Mouse (Mus musculus) layer of hippocampus, postnatal 25 days (tissue): ENCODE measurements around the gene Chpf2. TPM values are rescaled to one million over a fixed set of nuclear protein-coding genes. Genes with fewer than 3 reads are reported as not detected.

Experiments
- DNase-seq, 2 experiments: peaks; one replicate each; pipeline ENCODE4 v3.0.0; 2022; ENCODE audit warnings: mixed read lengths in 2 of 2, low spot score in 1 of 2; ENCODE audit errors: extremely low spot score in 1 of 2
- microRNA-seq, 2 experiments: library from miRNA; unstranded; fragments of <30 nt; microRNA quantifications; one replicate each; pipeline ENCODE4 v1.2.0; 2021
- total RNA-seq, 2 experiments: library from RNA; stranded (reverse); gene quantifications; 2 replicates each; pipeline ENCODE4 v1.2.3; 2021

The Chpf2 gene
- total RNA-seq, 2 experiments from 2014 or later = 55.5 to 79.0 TPM

DNA sequence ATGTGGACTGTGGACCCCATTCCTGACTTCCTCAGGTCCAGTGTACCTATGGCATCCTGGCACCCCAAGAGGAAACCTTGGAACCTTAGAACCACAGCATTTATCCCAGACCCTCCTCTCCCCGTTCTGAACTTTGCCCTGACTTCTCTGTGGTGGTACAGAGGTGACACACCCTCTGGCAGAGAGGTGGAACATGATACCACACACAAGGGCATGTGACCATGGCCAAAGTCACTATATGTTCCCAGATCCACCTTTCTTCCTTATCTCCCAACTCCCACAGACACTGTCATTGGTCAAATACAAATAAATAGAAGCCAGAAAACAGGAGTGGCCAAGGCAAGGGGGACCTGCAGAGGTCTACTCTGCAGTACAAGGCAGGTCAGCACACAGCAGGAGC lies 48.6 kb downstream of the Chpf2 start:
- no peak for DNase-seq

DNA sequence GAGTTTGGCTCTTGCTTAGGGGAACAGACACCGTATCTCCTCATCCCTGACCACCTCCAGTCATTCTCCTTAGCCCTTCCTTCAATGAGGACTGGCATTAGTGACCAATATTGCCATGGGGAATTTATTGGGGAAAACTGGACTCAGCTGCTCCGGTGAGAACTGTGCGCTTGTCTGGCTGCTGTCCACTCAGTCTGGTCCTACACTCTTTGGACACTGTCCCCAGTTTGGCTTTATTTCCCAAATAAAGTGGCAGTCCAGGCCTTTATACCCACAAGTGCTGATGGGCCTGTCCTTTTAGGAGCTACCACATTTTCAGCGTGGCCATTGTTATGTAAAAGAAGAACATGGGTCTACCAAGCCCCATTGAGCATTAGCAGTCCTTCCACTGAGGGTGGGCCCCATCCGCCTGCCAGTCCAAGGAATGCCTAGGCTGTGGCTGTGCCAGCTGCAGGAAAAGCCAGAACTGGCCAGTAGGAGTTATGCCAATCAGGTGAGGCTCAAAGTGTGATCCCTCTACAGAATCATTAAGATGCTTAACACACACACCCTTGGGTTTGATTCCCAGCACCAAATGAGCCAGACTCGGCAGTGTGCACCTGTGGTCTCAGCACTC lies 49.1 kb downstream of the Chpf2 start:
- no peak for DNase-seq

DNA sequence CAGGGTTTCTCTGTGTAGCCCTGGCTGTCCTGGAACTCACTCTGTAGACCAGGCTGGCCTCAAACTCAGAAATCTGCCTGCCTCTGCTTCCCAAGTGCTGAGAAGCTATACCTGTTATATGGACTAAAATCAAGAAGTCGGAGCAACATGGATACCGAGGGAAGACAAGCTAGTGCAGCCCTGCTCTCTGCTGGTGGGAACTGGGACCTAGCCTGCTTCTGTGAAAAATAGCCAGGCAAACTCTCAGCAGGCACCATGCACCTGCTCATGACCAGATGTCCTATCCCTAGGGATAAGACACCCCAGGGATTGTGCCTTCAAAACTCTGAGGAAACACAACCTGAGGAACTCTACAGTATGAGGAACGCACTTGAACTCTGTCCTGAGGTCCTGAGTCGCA lies 50.4 kb downstream of the Chpf2 start:
- DNase-seq = no peak

DNA sequence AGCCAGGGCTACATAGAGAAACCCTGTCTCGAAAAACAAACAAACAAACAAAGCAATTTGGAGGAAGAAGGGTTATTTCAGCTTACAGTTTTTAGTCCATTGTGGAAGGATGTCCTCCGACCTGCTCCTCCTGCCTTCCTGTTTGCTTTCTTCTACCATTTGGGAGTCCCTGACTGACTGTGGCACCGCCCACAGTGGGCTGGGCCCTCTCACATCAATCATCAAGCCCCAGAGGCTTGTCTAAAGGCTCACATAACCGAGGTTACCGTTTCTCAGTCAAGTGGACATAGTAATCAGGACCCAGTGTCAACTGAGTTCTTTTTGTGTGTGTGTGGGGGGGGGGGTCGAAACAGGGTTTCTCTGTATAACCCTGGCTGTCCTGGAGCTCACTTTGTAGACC lies 51.6 kb downstream of the Chpf2 start:
- no peak for DNase-seq

DNA sequence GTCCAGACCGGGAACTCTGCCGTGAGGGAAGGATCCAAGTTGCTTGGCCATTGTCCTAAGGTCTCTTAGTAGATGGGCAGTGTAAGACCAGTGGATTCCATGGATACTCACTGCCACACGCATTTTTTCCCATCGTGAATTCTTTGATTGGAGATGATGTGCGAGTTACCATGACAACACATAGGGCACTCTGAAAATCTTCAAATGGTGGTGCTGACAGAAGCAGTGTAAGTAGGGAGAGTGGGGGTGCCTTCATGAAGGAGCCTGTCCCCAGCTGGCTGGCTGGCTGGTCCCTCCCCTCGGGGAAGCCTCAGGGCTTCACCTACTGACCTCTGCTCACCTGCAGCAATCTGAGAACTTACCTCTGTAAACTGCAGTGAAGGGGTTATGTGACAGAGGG lies 52.5 kb downstream of the Chpf2 start:
- no peak for DNase-seq

Small RNA genes within 50 kb of the gene (microRNA-seq; reads per million reads assigned to microRNA genes)
- gene Mir671 = 2,550 to 3,490 reads per million in 2 experiments

Other genes starting within 250 kb of the Chpf2 start
- 10 to 100 TPM; 20.1 to 21.9 TPM for gene Kcnh2, start 235.1 kb upstream of the Chpf2 start, total RNA-seq
- 1 to 10 TPM; 6.7 to 8.4 TPM for gene Nos3, start 221.9 kb upstream of the Chpf2 start, total RNA-seq
- gene Atg9b, start 194.6 kb upstream of the Chpf2 start, total RNA-seq = 1 to 10 TPM; 2.6 to 3.3 TPM
- gene Abcb8, start 193.1 kb upstream of the Chpf2 start, total RNA-seq = 10 to 100 TPM; 52.3 to 54.1 TPM
- under 1 TPM in 1 of 2 experiments, not detected in 1; 0.30 TPM for gene Asic3, start 173.3 kb upstream of the Chpf2 start, total RNA-seq
- 100 to 1,000 TPM; 126 to 130 TPM for gene Cdk5, start 163.2 kb upstream of the Chpf2 start, total RNA-seq
- gene Slc4a2, start 162.9 kb upstream of the Chpf2 start, total RNA-seq = 10 to 100 TPM; 31.7 to 34.4 TPM
- 100 to 1,000 TPM; 119 to 121 TPM for gene Fastk, start 141.5 kb upstream of the Chpf2 start, total RNA-seq
- gene Tmub1, start 138.9 kb upstream of the Chpf2 start, total RNA-seq = 10 to 100 TPM; 21.2 to 27.2 TPM
- gene Agap3, start 134.6 kb upstream of the Chpf2 start, total RNA-seq = 100 to 1,000 TPM; 611 to 653 TPM
- gene Gbx1, start 59.5 kb upstream of the Chpf2 start, total RNA-seq = under 1 TPM; 0.10 to 0.16 TPM
- under 1 TPM; 0.27 to 0.52 TPM for gene Asb10, start 45.8 kb upstream of the Chpf2 start, total RNA-seq
- not detected for gene 4931409K22Rik, start 29.9 kb upstream of the Chpf2 start, total RNA-seq
- gene Abcf2, start 9.3 kb upstream of the Chpf2 start, total RNA-seq = 10 to 100 TPM; 72.6 to 80.0 TPM
- gene Smarcd3, start 37.7 kb downstream of the Chpf2 start, total RNA-seq = 10 to 100 TPM; 91.4 to 93.2 TPM
- gene Nub1, start 98.8 kb downstream of the Chpf2 start, total RNA-seq = 10 to 100 TPM; 65.8 to 70.7 TPM
- gene Wdr86, start 144.0 kb downstream of the Chpf2 start, total RNA-seq = 1 to 10 TPM in 1 of 2 experiments, under 1 TPM in 1; 0.79 to 1.3 TPM
- 1 to 10 TPM in 1 of 2 experiments, not detected in 1; 1.4 TPM for gene Crygn, start 171.3 kb downstream of the Chpf2 start, total RNA-seq